Mouse (Mus musculus): ENCODE measurements around the gene Tlr7.
"Not testable (repeated sequence)": the region's sequence is repeated elsewhere in the genome, so short reads cannot be mapped to it uniquely, and the experiment has no call there.

Tlr7 gene

DNA sequence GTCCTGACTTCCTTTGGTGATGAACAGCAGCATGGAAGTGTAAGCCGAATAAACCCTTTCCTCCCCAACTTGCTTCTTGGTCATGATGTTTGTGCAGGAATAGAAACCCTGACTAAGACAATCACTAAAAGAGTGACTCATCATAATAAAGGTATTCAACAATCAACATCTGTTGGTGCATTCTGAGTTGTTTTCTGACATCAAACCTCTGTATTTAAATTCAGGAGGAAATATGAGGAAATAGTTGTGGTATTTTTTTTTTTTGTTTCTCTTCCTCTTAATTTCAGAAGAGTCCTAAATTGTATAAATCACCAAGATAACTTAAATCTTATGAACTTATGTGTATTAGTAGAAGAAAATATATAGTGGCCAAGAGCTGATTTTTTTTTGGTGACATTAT lies 28.3 kb downstream of the Tlr7 start:
- not testable (repeated sequence) for DNase-seq (ENCODE audit: low read depth, low spot score)

DNA sequence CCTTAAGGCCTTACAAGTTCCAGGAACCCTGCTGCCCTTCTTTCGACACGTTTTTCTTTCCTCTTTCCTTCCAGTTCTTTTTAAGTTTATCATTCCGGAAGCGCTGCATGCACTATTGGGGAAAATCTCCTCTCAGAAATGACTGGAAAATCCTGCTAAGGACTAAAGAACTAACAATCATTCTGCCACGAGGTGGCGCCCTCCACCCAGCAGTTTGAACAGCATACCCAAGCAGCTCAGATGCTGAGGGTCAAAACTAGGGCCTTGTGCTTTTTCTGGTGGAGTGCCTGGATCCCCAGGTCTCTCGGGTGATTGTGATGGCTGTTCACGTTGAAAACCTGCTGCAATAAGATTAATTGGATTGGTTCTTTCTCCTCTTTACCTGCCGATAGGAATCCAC lies 53.4 kb downstream of the Tlr7 start:
- DNase-seq (ENCODE audit: low read depth, low spot score): peak; percentile 60

DNA sequence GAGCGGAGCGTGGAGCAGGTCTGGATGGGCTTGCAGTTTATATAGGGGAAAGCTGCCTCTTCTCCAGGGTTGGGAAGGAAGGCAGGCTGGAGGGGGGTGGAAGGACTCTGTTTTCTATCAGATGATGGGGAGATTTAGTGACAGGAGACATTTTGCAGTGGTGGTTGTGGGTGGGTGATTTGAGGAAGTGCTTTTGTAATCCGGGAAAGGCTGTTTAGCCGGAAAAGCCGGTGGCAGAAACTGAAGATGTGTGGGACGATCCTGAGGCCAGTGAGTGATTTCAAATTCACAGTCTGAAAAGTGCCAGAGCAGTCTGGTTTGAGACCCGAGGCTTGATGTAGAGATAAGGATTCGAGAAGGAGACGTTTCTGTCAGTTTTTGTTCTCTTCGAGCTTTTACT lies 53.8 kb downstream of the Tlr7 start:
- no peak for DNase-seq (ENCODE audit: low read depth, low spot score)

DNA sequence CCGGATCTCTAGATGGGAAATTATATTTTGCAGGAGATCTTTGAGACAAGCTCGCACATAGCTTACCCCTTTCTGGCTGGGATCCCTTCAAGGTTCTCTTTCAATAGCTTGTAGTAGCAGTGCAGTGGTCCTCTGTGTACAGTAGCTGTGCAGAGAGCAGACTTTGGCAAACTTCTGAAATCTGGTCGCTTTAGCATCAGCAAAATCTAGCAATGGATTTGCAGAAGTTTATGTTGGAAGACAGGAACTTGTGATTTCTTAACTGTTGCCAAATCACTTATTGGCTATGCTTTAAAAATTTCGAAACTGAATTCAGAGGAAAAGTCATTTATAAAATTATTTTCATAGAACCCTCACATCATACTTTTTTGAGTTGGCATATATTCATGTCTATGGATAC lies 66.3 kb downstream of the Tlr7 start, which contains the start of gene Tlr8:
TSS of gene Tlr8 (minus strand) at position 244 of the 400 bp plus-strand sequence.
- DNase-seq (ENCODE audit: low read depth, low spot score): no peak

DNA sequence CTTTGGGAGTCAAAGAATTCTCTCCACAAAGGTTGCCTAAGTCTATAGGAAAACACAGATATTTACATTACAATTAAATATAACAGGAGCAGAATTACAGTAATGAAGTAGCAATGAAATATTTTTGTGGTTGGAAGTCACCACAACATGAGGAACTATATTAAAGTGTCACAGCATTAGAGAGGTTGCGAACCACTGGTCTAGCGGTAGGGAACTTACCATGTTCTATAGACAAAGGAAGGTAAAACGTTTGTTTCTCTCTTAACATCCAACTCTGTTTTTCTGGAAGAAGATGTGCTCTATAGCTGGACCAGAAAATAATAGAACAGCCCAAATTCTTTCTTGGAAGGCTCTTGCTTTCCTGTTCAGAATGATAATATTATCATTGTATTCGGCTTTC lies 66.8 kb downstream of the Tlr7 start:
- no peak for DNase-seq (ENCODE audit: low read depth, low spot score)
